Mouse (Mus musculus) heart, postnatal 0 days (tissue): ENCODE measurements at regions not wholly inside any gene's neighbourhood (a gene's known extent, or its start where the extent isn't known, plus 50 kb on each side); places are given as distances from the start of the nearest gene placed in this dataset.
A peak's percentile ranks its signal among the peaks of the same experiment; 100 is the strongest.

ENCODE experiments used
- ATAC-seq: fragments of 200-750 bp; cut with Nextera tagmentation; 2 replicates; pipeline ENCODE4 v1.8.0; 2017; ENCODE audit warnings: low read depth, moderate number of reproducible peaks, moderate library complexity; ENCODE audit not compliant: insufficient read depth
- DNase-seq: peaks from one replicate; pipeline ENCODE4 v3.0.0-alpha.2; 2016; ENCODE audit warnings: low spot score
- H3K27ac ChIP-seq: fragments of 300-500 bp; sonication (generic); 2 replicates; pipeline ENCODE4 v1.5.1; 2014; ENCODE audit warnings: low read depth, mild to moderate bottlenecking
- H3K27me3 ChIP-seq: fragments of 300-500 bp; sonication (generic); 2 replicates; pipeline ENCODE4 v1.6.1; 2014; ENCODE audit warnings: low read length, mixed read lengths; ENCODE audit not compliant: control insufficient read depth, insufficient read depth
- H3K36me3 ChIP-seq: fragments of 300-500 bp; sonication (generic); replicated peaks from 2 replicates; pipeline ENCODE4 v1.6.1; 2014; ENCODE audit warnings: low read length, mixed read lengths; ENCODE audit not compliant: control insufficient read depth, insufficient read depth
- H3K4me1 ChIP-seq: fragments of 300-500 bp; sonication (generic); 2 replicates; pipeline ENCODE4 v1.6.1; 2014; ENCODE audit warnings: antibody characterized with exemption; ENCODE audit not compliant: control insufficient read depth, insufficient read depth
- H3K4me2 ChIP-seq: fragments of 300-500 bp; sonication (generic); 2 replicates; pipeline ENCODE4 v1.6.1; 2014; ENCODE audit warnings: low read depth, mild to moderate bottlenecking, low read length, moderate library complexity
- H3K4me3 ChIP-seq: fragments of 300-500 bp; sonication (generic); 2 replicates; pipeline ENCODE4 v1.5.1; 2014; ENCODE audit warnings: low read depth, low read length
- H3K9ac ChIP-seq: fragments of 300-500 bp; sonication (generic); replicated peaks from 2 replicates; pipeline ENCODE4 v1.6.1; 2014; ENCODE audit warnings: low read depth, low read length, mixed read lengths
- H3K9me3 ChIP-seq: fragments of 300-500 bp; sonication (generic); replicated peaks from 2 replicates; pipeline ENCODE4 v1.6.1; 2016; ENCODE audit warnings: low read length; ENCODE audit not compliant: control insufficient read depth
- CTCF ChIP-seq: IDR thresholded peaks from 2 replicates; pipeline ENCODE4 v1.5.1; 2016; ENCODE audit warnings: antibody characterized with exemption, control low read depth, low read depth
- EP300 ChIP-seq: IDR thresholded peaks from 2 replicates; pipeline ENCODE4 v1.6.1; 2016; ENCODE audit warnings: antibody characterized with exemption, low read depth
- WGBS: fragments of 180-500 bp; shearing (Covaris S2); extraction: QIAGEN DNeasy Blood & Tissue Kit; methylation state at CpG from one replicate; pipeline ENCODE4 v1.1.7; 2014; 5-methylcytosine and 5-hydroxymethylcytosine counted together

GRCm38 (mm10) chr7:36077271-36077670 is 274.5 kb upstream of the Zfp507 start:
- WGBS: 45% methylated on average over 2 of the region's 2 CpGs
- no peaks in the 10 kb centered on the region for H3K27me3 ChIP-seq
- no peaks in the 10 kb centered on the region for H3K4me1 ChIP-seq
- TF ChIP-seq EP300 (no peak), CTCF (no peak)
- H3K4me2 ChIP-seq: no peak overlapping the region
- H3K9ac ChIP-seq: no peak overlapping the region
- ATAC-seq: no peak
- no peak overlapping the region for H3K4me3 ChIP-seq
- no peak for DNase-seq
- no peak overlapping the region for H3K27ac ChIP-seq
- no peaks in the 10 kb centered on the region for H3K36me3 ChIP-seq
- no peaks in the 10 kb centered on the region for H3K9me3 ChIP-seq

- DNase-seq (no peak), ATAC-seq (no peak)
- Histone ChIP-seq H3K9ac (no peak overlapping the region), H3K36me3 (no peaks in the 10 kb centered on the region), H3K27ac (no peak overlapping the region), H3K4me2 (no peak overlapping the region), H3K4me3 (no peak overlapping the region), H3K27me3 (no peaks in the 10 kb centered on the region), H3K9me3 (no peaks in the 10 kb centered on the region), H3K4me1 (no peaks in the 10 kb centered on the region)
- TF ChIP-seq CTCF (no peak), EP300 (no peak)
- WGBS: 12% methylated on average over 11 of the region's 11 CpGs
Observed at GRCm38 (mm10) chr7:36076021-36076441, 273.2 kb upstream of the Zfp507 start.

DNA sequence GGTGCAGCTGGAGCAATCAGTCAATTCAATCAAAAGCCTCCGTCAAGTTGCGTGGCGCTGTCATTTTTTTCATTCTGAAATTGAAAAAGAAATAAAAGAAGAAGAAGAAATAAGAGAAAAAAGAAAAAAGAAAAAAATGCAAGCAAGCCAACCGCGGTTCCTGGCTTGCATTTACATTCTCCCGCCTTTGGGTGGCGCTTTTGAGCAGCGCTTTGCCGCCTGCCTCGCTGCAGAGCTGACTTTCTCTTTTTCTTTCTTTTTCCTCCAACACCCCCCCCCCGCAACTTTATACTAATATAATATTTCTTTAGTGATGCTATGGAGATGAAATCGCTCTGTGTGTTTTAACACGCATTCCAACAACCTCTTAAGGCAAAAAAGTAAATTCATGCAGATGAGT is 269.0 kb upstream of the Zfp507 start:
- H3K36me3 ChIP-seq: no peaks in the 10 kb centered on the region
- H3K27ac ChIP-seq: no peak overlapping the region
- H3K27me3 ChIP-seq: no peaks in the 10 kb centered on the region
- TF ChIP-seq CTCF (peak; percentile 61), EP300 (no peak)
- H3K4me2 ChIP-seq: peak overlapping the region; percentile 51
- 6% methylated on average over 13 of the region's 13 CpGs for WGBS
- no peaks in the 10 kb centered on the region for H3K9me3 ChIP-seq
- no peak for ATAC-seq
- peak overlapping the region; percentile 28 for H3K4me3 ChIP-seq
- no peaks in the 10 kb centered on the region for H3K4me1 ChIP-seq
- H3K9ac ChIP-seq: no peak overlapping the region
- DNase-seq: peak; percentile 18

DNA sequence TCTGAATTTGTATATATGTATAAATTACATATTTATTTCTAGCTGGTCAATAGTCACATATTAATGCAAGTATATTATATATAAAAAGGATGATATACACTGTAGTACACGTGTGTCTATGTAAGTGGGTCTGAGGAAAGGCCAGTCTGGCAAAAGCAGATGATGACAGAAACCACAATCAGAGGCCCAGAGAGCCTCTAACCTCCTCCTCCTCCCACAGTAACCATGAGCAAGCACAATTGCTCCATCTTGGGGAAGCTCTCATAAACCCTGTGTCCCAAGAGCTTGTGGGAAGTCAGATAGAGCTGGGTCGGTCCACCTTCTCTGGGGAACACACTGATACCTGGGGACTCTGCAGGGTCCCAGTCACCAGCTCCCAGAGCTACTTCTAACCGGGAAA is 263.9 kb upstream of the Zfp507 start:
- no peaks in the 10 kb centered on the region for H3K9me3 ChIP-seq
- H3K36me3 ChIP-seq: no peaks in the 10 kb centered on the region
- no peak overlapping the region for H3K4me2 ChIP-seq
- TF ChIP-seq CTCF (no peak), EP300 (no peak)
- no peak overlapping the region for H3K9ac ChIP-seq
- H3K4me3 ChIP-seq: no peak overlapping the region
- DNase-seq (no peak), ATAC-seq (no peak)
- H3K27me3 ChIP-seq: no peaks in the 10 kb centered on the region
- WGBS: 65% methylated on average over 3 of the region's 3 CpGs
- H3K27ac ChIP-seq: no peak overlapping the region
- H3K4me1 ChIP-seq: no peaks in the 10 kb centered on the region

DNA sequence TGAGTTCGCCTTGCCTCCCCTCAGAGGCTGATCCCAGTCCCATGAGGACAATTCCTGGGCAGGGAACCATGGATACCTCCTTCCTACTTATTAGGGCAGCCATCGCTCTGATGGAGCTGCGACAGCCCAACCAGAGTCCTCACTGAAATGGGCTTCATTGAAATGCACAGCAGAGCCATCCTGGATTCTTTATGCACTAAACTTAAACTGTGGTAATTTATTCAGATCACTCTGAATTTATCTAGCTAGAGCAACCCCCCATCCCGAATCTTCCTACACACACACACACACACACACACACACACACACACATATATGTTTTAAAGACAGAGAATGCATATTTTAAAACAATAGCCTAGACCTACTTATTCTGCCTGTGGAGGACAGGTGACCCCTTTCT is 258.9 kb upstream of the Zfp507 start:
- H3K4me1 ChIP-seq: no peaks in the 10 kb centered on the region
- TF ChIP-seq EP300 (no peak), CTCF (no peak)
- ATAC-seq: no peak

DNA sequence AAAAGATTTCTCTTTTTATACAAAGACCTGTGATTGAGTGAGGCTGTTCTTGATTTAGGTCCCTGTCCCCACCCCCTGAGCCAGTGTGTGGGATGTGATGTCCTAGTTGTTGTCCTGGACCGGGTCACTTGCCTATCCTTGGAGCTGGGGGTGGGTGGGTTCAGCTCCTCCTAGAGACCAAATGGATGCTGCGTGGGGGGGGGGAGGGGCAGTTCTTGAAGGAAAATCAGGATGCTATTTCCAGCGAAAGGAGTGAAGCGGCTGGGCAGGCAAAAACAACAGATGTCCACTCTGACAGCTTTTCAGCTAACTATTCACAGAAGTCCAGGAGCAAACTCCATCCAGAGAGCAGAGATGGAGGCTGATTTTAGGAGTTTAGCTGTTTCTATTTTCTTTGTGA is 257.6 kb upstream of the Zfp507 start:
- Histone ChIP-seq H3K27ac (no peak overlapping the region), H3K9ac (no peak overlapping the region), H3K4me2 (no peak overlapping the region), H3K27me3 (no peaks in the 10 kb centered on the region), H3K4me1 (no peaks in the 10 kb centered on the region), H3K9me3 (no peaks in the 10 kb centered on the region), H3K36me3 (no peaks in the 10 kb centered on the region), H3K4me3 (no peak overlapping the region)
- TF ChIP-seq EP300 (no peak), CTCF (no peak)
- WGBS: 65% methylated on average over 4 of the region's 4 CpGs
- DNase-seq (no peak), ATAC-seq (no peak)

More for the DNA sequence above, 258.9 kb upstream of the Zfp507 start:
- H3K9me3 ChIP-seq: no peaks in the 10 kb centered on the region
- H3K9ac ChIP-seq: no peak overlapping the region
- no peaks in the 10 kb centered on the region for H3K27me3 ChIP-seq
- H3K36me3 ChIP-seq: no peaks in the 10 kb centered on the region
- WGBS: 88% methylated on average over 4 of the region's 4 CpGs
- no peak overlapping the region for H3K4me3 ChIP-seq
- DNase-seq: no peak
- no peak overlapping the region for H3K27ac ChIP-seq
- H3K4me2 ChIP-seq: no peak overlapping the region
